Mouse (Mus musculus) lung, embryonic 16.5 days (tissue): ENCODE measurements around the gene Cacna1e. TPM values are rescaled to one million over a fixed set of nuclear protein-coding genes. Genes with fewer than 3 reads are reported as not detected.

Source experiments
- ATAC-seq: fragments of 200-750 bp; cut with Nextera tagmentation; 2 replicates; pipeline ENCODE4 v1.8.0; 2017; ENCODE audit warnings: low read depth, mild to moderate bottlenecking, moderate library complexity
- H3K27ac ChIP-seq: fragments of 300-500 bp; sonication (generic); 2 replicates; pipeline ENCODE4 v1.5.1; 2014; ENCODE audit warnings: mild to moderate bottlenecking, control low read depth, low read length
- H3K27me3 ChIP-seq: fragments of 300-500 bp; sonication (generic); 2 replicates; pipeline ENCODE4 v1.6.1; 2014; ENCODE audit warnings: low read depth, low read length, mixed read lengths; ENCODE audit not compliant: control insufficient read depth, insufficient read depth
- H3K36me3 ChIP-seq: fragments of 300-500 bp; sonication (generic); 2 replicates; pipeline ENCODE4 v1.6.1; 2014; ENCODE audit warnings: low read length; ENCODE audit not compliant: control insufficient read depth, insufficient read depth
- H3K4me1 ChIP-seq: fragments of 300-500 bp; sonication (generic); replicated peaks from 2 replicates; pipeline ENCODE4 v1.6.1; 2014; ENCODE audit warnings: low read length, mixed read lengths; ENCODE audit not compliant: control insufficient read depth, insufficient read depth
- H3K4me2 ChIP-seq: fragments of 300-500 bp; sonication (generic); 2 replicates; pipeline ENCODE4 v1.6.1; 2014; ENCODE audit warnings: low read depth, low read length, control low read depth
- H3K4me3 ChIP-seq: fragments of 300-500 bp; sonication (generic); 2 replicates; pipeline ENCODE4 v1.5.1; 2014; ENCODE audit warnings: mild to moderate bottlenecking, low read length, control low read depth
- H3K9ac ChIP-seq: fragments of 300-500 bp; sonication (generic); 2 replicates; pipeline ENCODE4 v1.6.1; 2014; ENCODE audit warnings: low read length, control low read depth
- H3K9me3 ChIP-seq: fragments of 300-500 bp; sonication (generic); 2 replicates; pipeline ENCODE4 v1.6.1; 2016; ENCODE audit warnings: low read length; ENCODE audit not compliant: control insufficient read depth
- WGBS: fragments of 180-500 bp; shearing (Covaris S2); extraction: QIAGEN DNeasy Blood & Tissue Kit; methylation state at CpG from one replicate; pipeline ENCODE4 v1.1.7; 2014; 5-methylcytosine and 5-hydroxymethylcytosine counted together
- polyA plus RNA-seq: library from polyadenylated mRNA; unstranded; fragments of >200 nt; fragmentation: Nextera tagmentation; extraction: Ambion mirVana; gene quantifications from 2 replicates; pipeline ENCODE4 v1.2.1, GENCODE M21; 2015

Gene Cacna1e
- polyA plus RNA-seq, 1 experiment from 2014 or later = 0.19 TPM

DNA sequence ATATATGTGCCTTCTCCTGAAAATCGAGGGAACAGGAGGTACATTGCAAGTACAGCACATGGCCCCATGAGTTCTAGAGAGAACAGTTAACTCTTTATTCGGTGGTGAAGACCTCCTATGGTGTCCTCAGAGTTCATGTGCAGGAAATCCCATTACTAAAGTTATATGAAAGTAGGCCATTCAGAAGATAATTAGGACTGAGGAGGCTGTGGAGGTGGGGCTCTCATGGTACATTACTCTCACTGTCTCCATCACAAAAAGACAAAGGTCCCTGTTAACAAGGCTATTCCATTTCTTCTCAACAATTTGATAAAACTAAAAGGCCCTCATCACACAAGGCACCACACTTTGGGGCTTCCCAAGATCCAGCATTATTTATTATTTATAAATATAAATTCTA lies 475.2 kb downstream of the Cacna1e start:
- Histone ChIP-seq H3K4me1 (no peaks in the 10 kb centered on the region), H3K27me3 (no peaks in the 10 kb centered on the region), H3K4me2 (no peak overlapping the region), H3K9me3 (no peaks in the 10 kb centered on the region), H3K27ac (no peak overlapping the region), H3K9ac (no peak overlapping the region), H3K36me3 (no peaks in the 10 kb centered on the region), H3K4me3 (no peak overlapping the region)
- 81% methylated on average over 2 of the region's 2 CpGs for WGBS
- no peak for ATAC-seq

DNA sequence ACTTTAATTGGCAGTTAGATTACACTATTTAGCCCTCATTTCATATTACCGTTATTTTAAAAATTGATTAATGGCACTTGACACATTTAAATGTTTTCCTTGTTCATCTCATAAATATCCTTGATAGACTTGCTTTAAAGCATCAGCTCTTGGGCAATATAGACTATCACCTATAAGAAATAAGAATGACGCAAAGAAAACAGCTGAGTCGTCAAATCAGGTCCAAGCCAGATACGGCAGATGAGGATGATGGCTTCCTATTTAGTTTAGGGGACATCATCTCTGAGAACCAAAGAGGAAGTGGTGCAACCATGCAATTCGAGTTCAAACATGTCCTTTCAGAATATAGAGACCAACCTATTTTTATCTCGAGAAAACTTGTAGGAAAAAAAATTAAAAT lies 492.3 kb downstream of the Cacna1e start:
- Histone ChIP-seq H3K4me2 (no peak overlapping the region), H3K27ac (no peak overlapping the region), H3K9ac (no peak overlapping the region), H3K4me3 (no peak overlapping the region), H3K27me3 (no peaks in the 10 kb centered on the region), H3K9me3 (no peaks in the 10 kb centered on the region), H3K36me3 (no peaks in the 10 kb centered on the region), H3K4me1 (no peaks in the 10 kb centered on the region)
- 76% methylated on average over 6 of the region's 6 CpGs for WGBS
- ATAC-seq = no peak

Other genes with a start within 250 kb of the Cacna1e start
- gene Ier5, start 215.1 kb upstream of the Cacna1e start, polyA plus RNA-seq = 4.3 and 4.5 TPM in 2 replicates